Mouse (Mus musculus): ENCODE measurements around the gene Tuba3a. TPM values are rescaled to one million over a fixed set of nuclear protein-coding genes. Genes with fewer than 3 reads are reported as not detected.

Gene Tuba3a
- polyA plus RNA-seq, 2 experiments from 2014 or later, result 1.3 to 1.8 TPM

- peak; percentile 91 for ATAC-seq
These were observed 20.6 kb downstream of the Tuba3a start for GRCm38 (mm10) chr6:125265239-125265638.

DNA sequence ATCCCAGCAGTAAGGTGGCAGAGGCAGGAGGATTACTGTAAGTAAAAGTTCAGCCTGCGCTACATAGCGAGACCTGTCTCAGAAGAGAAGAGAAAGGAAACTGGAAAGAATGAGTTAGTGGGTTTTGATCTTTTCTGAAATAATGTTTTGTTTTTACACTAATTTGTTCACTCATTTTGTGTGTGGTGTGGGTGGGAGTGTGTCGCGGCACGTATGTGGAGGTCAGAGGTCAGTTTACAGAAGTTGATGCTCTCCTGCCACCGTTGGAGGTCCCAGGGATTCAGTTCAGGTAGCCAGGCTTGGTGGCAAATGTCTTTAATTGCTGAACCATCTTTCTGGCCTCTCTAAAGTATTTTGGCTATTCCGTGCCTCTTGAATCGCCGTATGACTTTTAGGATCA lies 21.6 kb downstream of the Tuba3a start:
- no peak for ATAC-seq

GRCm38 (mm10) chr6:125260006-125260555 lies 25.8 kb downstream of the Tuba3a start:
- ATAC-seq, result peak; percentile 11

- ATAC-seq, result no peak
These were observed 29.4 kb downstream of the Tuba3a start for GRCm38 (mm10) chr6:125256222-125256966.

GRCm38 (mm10) chr6:125255516-125256044 lies 30.3 kb downstream of the Tuba3a start:
- no peak for ATAC-seq

GRCm38 (mm10) chr6:125253863-125254715 lies 31.8 kb downstream of the Tuba3a start:
- no peak for ATAC-seq

DNA sequence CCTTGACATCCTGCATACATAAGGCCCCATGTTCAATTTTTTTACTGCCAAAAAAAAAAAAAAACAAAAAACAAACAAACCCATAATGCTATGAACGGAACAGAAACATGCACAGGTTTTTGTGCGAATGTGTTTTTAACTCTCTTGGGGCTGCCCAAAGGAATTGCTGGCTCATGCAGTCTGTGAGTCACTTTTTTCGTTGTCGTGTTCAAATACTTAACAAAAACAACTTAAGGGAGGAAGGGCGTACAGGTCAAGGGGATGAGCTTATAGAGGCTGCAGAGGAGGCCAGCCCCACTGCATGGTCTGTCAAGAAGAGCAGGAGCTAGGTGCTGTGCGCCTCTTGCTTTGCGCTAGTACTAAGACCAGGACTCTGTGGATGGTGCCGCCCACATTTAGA lies 33.1 kb downstream of the Tuba3a start:
- ATAC-seq, result no peak

GRCm38 (mm10) chr6:125252285-125252684 lies 33.6 kb downstream of the Tuba3a start:
- no peak for ATAC-seq

GRCm38 (mm10) chr6:125244551-125244950 lies 41.3 kb downstream of the Tuba3a start:
- ATAC-seq, result no peak

DNA sequence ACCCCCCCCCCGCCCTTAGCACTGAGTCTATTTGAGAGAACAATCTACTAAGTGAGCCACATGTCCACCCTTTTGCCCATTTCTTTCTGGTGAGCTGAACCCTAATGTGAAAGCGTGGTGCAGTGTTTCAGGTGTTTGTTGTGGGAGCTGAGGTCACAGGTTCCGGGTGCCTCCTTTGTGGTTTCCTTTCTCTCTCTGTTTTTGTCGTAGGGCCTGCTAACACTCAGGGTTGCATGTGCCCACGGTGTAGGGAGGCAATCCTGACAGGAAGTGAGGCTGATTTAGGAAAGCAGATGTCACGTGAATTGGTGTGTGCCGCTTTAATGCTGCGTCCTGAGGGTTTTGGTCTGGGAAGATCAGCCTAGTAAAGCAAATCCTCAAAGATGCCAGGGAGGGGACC lies 44.3 kb downstream of the Tuba3a start:
- peak; percentile 79 for ATAC-seq

GRCm38 (mm10) chr6:125240617-125241016 lies 45.2 kb downstream of the Tuba3a start:
- ATAC-seq, result no peak

- ATAC-seq, result no peak
These were observed 46.3 kb downstream of the Tuba3a start for GRCm38 (mm10) chr6:125239547-125239946.

DNA sequence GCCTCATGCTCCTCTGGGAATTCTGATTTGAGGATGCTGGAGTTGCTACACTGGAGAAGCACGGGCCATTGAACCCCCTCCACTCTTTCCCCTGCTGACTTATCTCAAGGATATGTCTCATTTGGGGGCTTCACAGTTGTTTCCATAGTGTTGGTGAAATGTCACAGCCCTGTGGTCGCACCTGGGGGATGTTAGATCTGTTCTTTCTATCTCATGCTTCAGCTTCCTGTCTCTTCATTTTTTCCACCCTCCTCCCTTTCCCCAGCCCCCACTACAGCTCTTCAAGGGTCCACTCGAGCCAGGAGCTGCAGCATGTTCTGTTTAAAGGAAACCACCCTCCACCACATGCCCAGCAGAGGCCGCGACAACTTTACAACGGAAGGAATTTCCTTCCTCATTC lies 47.4 kb downstream of the Tuba3a start:
- ATAC-seq, result peak; percentile 22

DNA sequence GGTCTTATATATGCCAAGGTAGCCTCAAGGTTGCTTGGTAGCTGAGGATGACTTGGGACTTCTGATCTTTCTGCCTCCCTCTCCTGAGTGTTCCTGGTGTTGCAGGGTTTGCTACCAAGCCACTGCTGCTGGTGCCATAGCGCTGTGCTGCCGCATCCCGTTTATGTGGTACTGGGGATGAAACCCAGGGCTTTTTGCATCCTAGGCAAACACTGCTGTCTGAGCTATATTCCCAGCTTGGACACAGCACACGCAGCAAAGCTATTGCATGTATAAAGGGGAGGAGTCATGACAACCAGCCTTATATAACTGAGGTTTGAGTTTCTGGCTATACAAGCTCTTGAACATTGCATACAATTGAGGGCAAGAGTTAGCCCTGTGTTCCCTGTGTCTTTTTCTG lies 48.4 kb downstream of the Tuba3a start:
- peak; percentile 15 for ATAC-seq

DNA sequence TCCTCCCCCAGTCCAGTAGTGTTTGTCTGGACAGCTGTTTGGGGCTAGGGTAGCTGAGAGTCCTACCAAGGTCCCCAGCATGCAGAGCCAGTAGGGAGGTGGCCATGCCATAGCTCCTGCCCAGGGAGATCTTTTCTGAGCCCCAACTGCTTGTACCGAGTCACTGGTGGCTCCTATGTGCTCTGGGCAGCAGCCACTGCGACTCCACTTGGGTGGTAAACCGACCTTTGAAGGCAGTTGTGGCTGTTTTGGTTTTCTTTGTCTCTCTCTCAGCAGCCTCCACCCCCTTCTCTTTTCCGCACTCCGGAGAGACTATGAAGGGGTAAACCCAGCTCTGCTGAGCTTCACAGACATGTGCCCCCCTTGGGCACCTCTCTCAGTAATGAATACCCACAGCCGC lies 49.1 kb downstream of the Tuba3a start, which contains the start of gene Cd27:
TSS of gene Cd27 (minus strand) at position 229 of the 400 bp plus-strand sequence.
- peak; percentile 44 for ATAC-seq

DNA sequence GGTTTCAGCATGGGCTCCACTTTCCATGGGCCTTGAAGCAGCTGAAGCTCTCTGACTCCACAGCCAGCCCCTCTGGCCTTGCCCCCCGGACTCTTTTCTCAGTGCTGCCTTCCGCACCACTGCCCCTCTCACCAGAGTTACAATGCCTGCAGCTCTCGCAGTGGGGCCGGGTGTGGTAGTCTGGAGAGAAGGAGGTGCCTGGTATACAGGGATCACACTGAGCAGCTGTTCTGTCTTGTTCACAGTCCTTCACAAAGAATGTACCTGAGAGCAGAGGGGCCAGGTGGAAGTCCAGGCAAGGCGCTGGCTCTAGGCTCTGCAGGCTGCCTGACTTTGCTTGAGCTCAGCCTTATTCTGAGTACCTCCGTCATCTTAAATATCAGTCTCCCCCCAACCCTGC lies 49.5 kb downstream of the Tuba3a start:
- no peak for ATAC-seq

GRCm38 (mm10) chr6:125234520-125234828 lies 51.4 kb downstream of the Tuba3a start:
- ATAC-seq, result no peak

GRCm38 (mm10) chr6:125233816-125234519 lies 51.9 kb downstream of the Tuba3a start:
- ATAC-seq, result no peak

DNA sequence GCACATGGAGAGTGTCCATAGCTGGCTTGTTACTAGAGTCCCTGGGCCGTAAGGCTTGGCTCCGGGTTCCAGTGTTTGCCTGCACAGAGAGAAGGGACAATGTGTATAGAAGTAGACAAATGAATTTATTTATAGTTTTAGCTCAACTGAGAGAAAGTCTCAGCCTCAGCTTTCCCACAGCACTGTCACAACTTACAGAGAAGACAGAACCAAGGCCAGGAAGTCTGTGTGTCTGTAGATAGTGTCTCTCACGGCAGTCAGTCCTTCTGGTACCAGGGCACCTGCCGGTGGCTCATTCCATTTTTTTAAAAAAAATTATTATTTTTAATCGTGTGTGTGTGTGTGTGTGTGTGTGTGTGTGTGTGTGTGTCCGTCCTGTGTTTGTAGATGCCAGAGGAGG lies 53.3 kb downstream of the Tuba3a start:
- ATAC-seq, result no peak

- ATAC-seq, result no peak
These were observed 53.8 kb downstream of the Tuba3a start for GRCm38 (mm10) chr6:125232045-125232437.

GRCm38 (mm10) chr6:125231117-125232044 lies 54.5 kb downstream of the Tuba3a start, which contains the start of gene Tapbpl:
Gene Tapbpl, minus strand, starts transcription at chr6:125231860.
- peak; percentile 79 for ATAC-seq
